Mouse (Mus musculus): ENCODE measurements around the gene Smagp.
A peak's percentile ranks its signal among the peaks of the same experiment; 100 is the strongest.

The Smagp gene

DNA sequence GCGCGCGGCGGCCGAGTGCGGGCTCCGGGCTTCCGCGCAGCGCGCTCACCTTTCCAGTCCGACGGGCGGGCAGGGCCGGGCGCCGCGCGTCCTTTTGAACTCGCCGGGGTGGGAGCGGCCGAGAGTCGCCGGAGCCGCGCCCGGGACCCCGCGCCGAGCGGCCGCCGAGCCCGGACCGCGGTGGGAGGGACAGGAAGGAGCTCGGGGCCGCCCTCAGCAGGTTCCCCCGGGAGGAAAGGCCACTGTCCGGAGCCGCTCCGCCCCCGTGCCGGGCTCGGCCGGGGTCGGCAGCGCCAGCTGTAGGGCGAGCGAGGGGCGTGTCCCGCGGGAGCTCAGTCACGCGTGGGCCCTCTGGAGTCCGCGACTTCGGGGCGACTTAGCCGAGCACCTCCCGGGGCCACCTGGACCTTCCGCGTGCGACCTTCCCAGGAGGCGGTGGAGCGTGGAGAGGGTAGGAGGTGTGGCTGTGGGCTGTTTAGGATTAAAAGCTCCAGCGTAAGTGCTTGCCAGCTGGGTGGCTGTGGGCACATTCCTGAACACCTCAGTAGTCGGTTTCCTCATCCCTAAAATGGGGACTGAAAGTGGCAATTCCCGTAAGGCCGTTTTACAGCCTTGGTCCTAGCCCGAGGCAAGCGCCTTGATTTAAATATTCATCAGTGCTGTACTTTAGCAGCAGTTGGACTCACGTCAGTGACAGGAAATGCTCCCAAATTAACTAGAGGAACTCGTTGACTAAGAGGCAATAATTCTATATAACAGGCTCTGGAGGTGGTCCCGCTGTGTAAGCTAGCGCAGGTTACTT lies at the start of gene Smagp:
Smagp (minus strand) TSS at position 241 of the 802 bp plus-strand sequence.
- no peak for DNase-seq

DNA sequence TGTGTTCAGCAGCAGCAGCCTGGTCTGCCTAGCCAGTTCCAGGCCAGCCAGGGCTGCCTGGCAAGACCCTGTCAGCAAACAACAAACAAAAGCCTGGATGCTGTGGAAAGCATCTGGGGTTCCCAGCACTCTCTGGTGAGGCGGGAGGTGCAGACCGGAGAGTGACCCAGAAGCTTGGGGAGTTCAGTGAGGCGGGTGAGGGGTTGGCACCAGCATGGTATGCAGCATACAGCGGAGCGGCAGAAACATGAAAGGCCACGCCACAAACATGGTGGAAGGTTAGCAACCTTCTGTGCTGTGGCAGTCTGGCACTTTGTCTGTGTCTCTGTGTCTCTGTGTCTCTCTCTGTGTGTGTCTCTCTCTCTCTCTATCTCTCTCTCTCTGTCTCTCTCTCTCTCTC lies 49.7 kb upstream of the Smagp start:
- no peak for DNase-seq

GRCm38 (mm10) chr15:100685849-100686248 lies 49.1 kb upstream of the Smagp start:
- no peak for DNase-seq

DNA sequence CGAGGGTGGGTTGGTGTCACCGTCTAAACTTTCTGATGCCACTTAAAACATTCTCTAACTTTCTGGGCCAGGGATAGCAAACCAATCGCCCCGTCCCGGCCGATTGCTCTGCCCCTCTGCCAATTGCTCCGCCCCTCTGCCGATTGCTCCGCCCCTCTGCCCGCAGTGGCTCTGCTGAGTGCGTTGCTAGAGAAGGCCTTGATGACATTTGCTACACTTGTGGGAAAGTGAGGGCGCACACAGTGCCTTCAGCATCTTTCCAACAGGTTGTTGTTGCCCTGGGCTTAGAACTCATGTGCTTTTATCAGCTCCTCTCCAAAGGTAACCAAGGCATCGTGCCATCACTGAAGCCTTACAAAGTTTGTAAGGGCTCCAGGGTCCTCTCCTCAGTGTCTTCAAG lies 48.5 kb upstream of the Smagp start:
- DNase-seq = no peak

- DNase-seq = no peak
These were observed 47.7 kb upstream of the Smagp start for GRCm38 (mm10) chr15:100684450-100684849.

DNA sequence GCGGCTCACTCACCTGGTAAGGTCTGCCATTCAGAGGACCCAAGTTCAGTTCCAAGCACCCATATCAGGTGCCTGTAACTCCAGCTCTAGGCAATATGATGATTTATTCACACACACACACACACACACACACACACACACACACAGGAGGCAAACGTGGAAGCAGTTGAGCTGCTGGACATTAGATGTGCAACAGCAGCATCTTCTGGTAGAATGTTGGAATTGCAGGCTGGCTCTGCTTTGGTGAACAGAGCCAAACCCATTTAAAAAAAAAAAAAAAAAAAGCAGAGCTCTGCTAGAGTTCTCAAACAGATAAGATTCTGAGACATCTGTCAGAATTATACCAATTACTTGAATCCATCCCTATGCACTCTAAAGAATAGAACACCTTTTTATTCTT lies 46.3 kb upstream of the Smagp start:
- peak; percentile 80 for DNase-seq

DNA sequence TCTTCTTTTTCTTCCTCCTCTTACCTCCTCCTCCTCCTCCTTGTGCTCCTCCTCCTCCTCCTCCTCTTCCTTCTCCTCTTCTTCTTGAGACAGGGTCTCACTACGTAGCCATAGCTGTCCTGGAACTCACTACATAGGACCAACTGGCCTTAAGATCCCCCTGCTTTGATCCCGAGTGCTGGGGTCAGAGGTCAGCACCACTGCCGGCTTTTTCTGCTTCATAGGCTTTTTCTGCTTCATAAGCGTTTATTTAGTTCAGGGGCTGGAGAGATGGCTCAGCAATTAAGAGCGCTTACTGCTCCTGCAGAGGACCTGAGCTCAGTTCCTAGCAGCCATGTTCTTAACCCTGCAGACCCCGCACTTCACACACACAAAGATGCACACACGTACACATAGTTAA lies 45.0 kb upstream of the Smagp start:
- DNase-seq = no peak

DNA sequence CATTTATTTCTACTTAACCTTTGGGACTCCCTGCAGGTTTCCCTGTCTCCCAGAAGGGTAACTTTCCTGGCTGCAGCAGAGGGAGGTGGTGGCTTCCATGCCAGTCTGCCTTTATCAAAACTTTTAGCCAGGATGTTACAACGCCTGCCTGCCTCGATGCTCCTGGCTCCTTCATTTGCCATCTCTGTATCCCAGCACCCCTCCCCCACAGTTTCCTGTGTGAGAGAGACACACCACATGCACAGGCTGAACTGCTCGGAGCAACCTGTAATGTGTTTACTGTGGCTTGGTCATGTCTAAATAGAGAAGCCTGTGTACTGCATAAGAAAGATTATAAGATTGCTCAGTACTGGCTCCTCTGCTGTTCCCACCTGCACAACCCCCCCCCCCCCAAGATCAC lies 43.6 kb upstream of the Smagp start:
- no peak for DNase-seq

DNA sequence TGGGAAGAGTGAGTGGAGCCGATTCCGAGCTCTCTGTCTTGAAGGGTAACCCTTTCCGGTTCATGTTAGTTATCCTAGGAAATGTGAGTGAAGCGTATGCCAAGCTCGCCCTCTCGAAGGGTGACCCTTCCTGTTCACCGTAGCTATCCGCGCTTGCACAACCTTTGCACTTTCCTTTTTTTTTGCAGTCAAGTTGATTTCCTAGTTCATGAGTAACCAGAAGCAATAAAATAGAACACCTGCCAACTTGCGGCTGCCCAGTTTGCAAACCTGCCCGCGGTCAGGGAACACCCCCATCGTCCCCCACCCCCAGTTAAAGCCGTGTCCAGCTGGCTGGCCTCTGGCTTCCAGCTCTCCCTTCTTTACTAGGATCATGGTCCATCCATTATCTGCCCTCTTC lies 42.3 kb upstream of the Smagp start:
- DNase-seq = no peak

DNA sequence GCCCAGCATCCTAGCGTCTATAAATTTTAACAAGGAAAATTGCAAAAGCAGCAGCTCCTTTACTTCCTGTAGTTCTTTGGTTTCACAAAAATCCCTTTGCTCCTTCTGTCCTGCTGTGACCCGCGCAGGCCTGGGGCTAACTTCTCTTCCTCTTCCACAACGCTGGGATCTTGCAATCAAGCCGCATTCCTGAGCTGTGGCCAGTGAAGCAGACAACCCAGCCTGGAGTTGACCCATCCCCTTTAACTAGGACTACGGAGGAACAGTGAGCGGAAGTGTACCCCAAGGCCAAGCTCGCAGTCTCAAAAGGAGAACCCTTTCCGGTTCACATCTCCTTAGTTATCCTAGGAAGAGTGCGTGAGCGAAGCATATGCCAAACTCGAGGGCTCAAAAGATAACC lies 41.8 kb upstream of the Smagp start:
- DNase-seq = no peak

GRCm38 (mm10) chr15:100677675-100678074 lies 40.9 kb upstream of the Smagp start:
- DNase-seq = no peak

- no peak for DNase-seq
These were observed 39.8 kb upstream of the Smagp start for GRCm38 (mm10) chr15:100676521-100676920.

- no peak for DNase-seq
These were observed 38.7 kb upstream of the Smagp start for GRCm38 (mm10) chr15:100675486-100675885.

DNA sequence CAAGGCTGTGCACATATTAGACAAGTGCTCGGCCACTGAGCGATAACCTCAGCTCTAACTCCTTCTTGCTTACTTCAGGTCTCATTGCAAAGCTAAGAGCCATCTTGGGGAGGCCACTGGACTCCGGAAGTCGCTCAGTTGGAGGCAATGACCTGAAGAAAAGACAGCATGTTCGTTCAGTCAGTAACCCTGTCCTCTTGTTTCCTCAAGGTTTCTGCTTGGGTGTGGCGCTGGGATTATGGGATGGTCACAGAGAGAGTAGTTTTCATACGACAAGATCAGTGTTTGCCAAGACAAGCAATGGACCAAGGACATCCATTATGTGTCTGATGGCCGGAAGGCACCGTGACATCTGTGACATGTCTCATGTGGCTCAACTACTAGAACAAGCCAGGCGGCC lies 37.8 kb upstream of the Smagp start:
- DNase-seq = no peak

DNA sequence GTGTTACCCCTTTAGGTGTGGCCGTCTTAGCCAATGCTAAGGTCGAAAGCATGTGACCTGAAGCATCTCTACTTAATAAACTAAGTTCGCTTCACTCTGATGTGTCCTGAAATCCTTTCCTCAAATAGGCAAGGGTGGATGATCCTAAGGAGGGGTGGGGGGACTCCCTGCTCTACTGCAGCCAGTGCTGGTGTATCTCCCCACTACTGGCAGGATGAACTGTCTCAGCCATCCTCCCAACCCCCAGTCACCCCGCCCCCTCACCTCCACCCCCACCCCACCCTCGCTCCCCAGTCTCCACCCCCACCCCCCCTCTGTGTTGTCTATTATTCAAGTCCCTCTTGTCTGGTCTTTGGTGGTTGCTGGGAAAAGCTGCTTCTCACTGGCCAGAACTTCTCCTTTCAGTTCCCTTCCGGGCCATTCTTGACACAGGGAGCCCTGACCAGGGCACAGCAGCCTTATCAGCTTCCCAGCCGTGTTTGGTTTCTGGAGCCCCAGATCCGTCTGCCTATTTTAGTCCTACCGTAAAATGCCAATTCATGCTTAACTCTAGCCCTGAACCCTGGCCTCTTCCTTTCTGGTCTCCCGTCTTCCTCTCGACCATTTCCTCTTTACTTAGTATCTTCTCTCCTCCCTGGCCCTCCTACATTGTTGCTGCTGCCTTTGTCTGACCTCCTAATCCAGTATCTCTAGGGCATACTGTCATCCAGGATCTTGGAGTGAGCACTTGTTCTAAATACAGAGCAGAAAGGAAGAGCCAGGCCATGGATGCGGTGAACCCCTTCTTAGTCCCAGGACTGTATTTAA lies 37.0 kb upstream of the Smagp start:
- DNase-seq = peak; percentile 81

GRCm38 (mm10) chr15:100670833-100671232 lies 34.1 kb upstream of the Smagp start:
- no peak for DNase-seq

DNA sequence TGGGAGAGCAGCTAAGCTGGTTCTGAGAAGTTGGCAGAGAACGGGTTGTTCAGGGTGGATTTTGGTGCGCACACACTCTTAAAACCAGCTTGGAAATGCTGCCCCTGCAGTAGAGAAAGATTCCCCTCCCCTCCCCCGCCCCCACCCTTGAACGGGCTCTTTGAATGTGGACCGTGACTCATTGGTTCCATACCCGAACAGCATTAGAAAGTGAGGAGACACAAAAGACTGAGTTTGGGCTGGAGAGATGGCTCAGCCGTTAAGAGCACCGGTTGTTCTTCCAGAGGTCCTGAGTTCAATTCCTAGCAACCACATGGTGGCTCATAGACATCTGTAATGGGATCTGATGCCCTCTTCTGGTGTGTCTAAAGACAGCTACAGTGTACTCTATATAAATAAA lies 33.3 kb upstream of the Smagp start:
- no peak for DNase-seq

DNA sequence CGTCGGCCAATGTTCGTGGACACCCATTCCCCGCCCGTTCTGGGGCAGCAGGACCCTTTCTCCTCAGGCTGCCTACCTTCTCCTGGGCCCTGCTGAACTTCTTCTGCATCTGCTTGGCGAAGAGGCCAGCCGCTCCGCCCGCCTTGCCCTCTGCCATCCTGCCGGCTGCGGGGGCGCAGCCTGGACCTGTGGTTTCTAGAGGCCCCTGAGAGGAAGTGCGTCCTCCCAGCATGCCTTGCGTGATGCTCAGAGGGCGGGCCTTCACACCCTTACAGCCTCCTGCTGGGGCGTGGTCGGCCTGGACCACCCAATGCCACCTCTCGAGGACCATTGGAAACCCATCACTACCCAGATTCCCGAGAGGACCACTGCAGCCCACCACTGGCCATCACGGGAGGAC lies 32.6 kb upstream of the Smagp start, which contains the start of gene Bin2:
Bin2 (minus strand) TSS at position 217 of the 400 bp plus-strand sequence.
- DNase-seq = peak; percentile 66

DNA sequence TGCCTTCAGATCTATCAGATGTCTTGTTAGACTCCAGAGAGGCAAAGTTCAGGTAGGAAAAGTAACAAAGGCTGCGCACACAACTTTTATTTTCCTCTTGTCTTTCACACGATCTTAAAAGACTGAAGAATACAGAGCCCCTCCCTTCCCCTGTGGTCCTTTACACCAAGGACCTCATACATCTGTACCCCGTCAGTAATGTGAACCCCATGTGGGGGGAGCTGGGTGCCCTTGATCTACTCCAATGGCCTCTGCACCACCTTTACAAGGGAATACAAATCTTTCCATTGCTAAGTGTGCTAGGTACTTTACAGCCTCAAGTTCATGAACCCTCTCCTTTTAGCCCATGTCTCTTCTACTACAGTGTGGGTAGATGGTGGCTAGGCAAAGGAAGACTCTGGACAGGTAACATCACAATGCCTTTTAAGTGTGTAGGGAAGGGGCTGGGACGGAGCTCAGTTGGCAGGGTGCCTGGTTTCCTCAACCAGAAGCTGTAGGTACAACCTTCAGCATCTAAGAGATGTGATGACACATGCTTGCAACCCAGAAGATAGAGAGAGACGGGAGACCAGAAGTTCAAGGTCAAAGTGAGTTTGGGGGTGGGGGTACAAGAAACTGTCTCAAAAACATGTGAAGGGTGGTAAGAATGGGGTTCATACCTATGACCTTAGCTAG lies 31.3 kb upstream of the Smagp start:
- no peak for DNase-seq

DNA sequence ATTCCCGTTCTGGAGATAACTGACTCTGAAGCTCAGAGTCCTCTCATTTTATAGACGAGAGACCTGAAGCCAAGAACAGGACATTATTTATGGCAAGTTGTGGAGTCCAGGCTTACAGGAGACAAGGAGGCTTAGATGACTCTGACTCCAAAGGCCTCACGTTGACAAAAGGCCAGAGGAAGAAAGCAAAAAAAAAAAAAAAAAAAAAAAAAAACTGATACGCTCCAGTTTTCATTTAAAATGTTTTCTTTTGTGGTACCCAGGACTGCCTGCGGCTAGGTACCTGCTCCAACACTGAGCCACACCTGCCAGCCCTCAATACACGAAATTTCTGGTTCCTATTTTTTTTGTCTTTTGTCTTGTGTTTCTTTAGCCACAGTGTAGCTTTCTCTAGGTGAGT lies 30.7 kb upstream of the Smagp start:
- no peak for DNase-seq

- DNase-seq = no peak
These were observed 30.1 kb upstream of the Smagp start for GRCm38 (mm10) chr15:100666851-100667250.

- DNase-seq = peak; percentile 31
These were observed 29.5 kb upstream of the Smagp start for GRCm38 (mm10) chr15:100666219-100666696.

- DNase-seq = no peak
These were observed 28.9 kb upstream of the Smagp start for GRCm38 (mm10) chr15:100665411-100666218.

Measured in layer of hippocampus, adult 9-11 months (tissue).